Mouse (Mus musculus) CH12.LX (cell line): ENCODE data around the gene Neurod2.

Source experiments
- ELF1 ChIP-seq: IDR thresholded peaks from 2 replicates; pipeline ENCODE4 v1.6.1; 2014; ENCODE audit warnings: low read depth, mild to moderate bottlenecking, inconsistent platforms, low read length, improper control_type of control experiment
- POLR2A ChIP-seq: IDR thresholded peaks from 2 replicates; pipeline ENCODE4 v1.6.1; 2011; ENCODE audit warnings: low read depth, mild to moderate bottlenecking, improper control_type of control experiment, low read length
- POLR2AphosphoS2 ChIP-seq: IDR thresholded peaks from 2 replicates; pipeline ENCODE4 v1.6.1; 2011; ENCODE audit warnings: low read depth, low read length, improper control_type of control experiment
- TCF12 ChIP-seq: IDR thresholded peaks from 2 replicates; pipeline ENCODE4 v1.6.1; 2014; ENCODE audit warnings: low read depth, mild to moderate bottlenecking, inconsistent platforms, low read length, improper control_type of control experiment

DNA sequence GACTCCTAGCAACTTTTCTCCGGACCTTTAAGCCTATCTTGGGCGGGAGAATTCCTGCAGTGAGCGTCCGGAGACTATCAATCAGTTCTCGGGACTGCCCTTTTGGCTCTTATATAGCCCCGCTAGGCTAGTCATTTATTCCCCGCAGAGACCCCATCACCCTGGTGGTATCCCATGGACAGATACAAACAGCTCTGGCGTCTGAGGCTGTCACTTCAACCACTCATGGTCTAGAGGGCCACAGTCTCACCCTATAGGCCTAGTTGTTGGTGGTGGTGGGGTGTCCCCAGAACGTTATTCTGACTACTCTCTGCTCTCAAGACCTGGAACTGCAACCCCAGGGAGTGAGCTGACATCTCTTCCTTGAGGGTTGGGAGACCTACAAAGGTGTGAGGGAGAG lies 19.9 kb upstream of the Neurod2 start:
- TF ChIP-seq POLR2A, result no peak
- no peak for TF ChIP-seq TCF12
- no peak for TF ChIP-seq POLR2AphosphoS2
- TF ChIP-seq ELF1, result no peak
